ENCODE assay signal across 14 mouse cellular contexts in the genomic region with DNA sequence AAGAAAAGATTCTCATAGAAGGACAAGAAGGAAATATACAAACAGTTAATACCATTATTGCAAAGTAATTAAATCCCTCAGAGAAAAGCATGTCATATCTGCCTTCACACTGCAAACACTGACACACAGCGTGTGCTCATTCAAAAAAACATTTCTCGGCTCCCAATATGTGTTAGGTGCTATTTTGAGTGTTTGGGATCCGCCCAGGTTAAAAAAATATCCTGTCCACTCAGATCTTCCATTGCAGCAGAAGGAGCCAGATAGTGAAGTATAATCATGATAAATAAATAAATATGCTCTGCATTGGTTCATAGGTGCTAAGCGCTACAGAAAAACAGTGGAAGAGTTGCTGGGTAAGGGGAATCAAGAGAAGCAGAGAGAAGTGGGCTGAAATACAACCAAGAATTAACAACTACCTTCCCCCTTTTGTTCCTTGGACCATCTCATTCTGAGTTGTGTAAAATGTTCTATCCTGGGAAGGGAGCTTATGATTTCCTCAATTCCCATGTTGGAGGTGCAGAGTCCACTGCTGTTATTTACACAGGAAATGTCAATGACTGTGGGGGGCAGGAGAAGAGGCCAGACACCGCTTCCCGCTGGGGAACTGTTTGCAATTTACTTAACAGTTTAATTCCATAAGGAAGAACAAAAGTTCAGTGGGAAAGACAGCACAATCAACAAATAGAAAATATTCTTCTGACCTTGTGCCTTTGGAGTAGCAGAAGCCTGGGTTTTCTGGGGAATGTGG.
DNase-seq lines count a peak whose midpoint lies in the region; ATAC-seq and TF ChIP-seq lines count a peak whose summit lies in the region.
"Had no signal": no experiment of that assay in that cellular context is flagged by ENCODE, and none has a peak within 500 bp of the region (broad histone marks: within the 10 kb centered on the region; RNA-seq: fewer than 3 reads in every experiment).

No protein-coding gene starts in this region.

- no peak for TF ChIP-seq POLR2A in heart, adult 2 months (IDR thresholded peaks at IDR 0.05; ENCODE audit: insufficient read depth, low read depth, low read length)

- H3K79me2 ChIP-seq in heart, adult 2 months (replicated peaks; ENCODE audit: control insufficient read depth, insufficient read depth, low read length), result no peaks in the 10 kb centered on the region

- H3K9me3 ChIP-seq in lung, embryonic 14.5 days (ENCODE audit: low read depth, low read length), result no peaks in the 10 kb centered on the region
- H3K9me3 ChIP-seq: stomach, embryonic 15.5 days had no signal

- H3K4me3 ChIP-seq in heart, adult 2 months, result no peak overlapping the region
- H3K4me3 ChIP-seq in lung, embryonic 14.5 days (ENCODE audit: low read depth, low read length), result no peak overlapping the region
- H3K4me3 ChIP-seq: erythroblast, embryonic 14.5 days; stomach, embryonic 15.5 days had no signal

- no peak for ATAC-seq in lung, embryonic 14.5 days (ENCODE audit: insufficient read depth)
- ATAC-seq: CD4-positive, CD25-positive, alpha-beta regulatory T cell, adult 4 months; hindbrain, postnatal 0 days had no signal

- peaks cover 1% of the 10 kb centered on the region; the same call in 1 of the 2 replicates for H3K4me1 ChIP-seq in heart, adult 2 months (ENCODE audit: control insufficient read depth, insufficient read depth, low read length)
- H3K4me1 ChIP-seq in lung, embryonic 14.5 days (ENCODE audit: insufficient read depth), result no peaks in the 10 kb centered on the region
- H3K4me1 ChIP-seq: stomach, embryonic 15.5 days had no signal

- peak overlapping the region; percentile 30; the same call in 1 of the 2 replicates for H3K27ac ChIP-seq in heart, adult 2 months
- no peak overlapping the region for H3K27ac ChIP-seq in lung, embryonic 14.5 days (ENCODE audit: low read depth)
- H3K27ac ChIP-seq: hindbrain, postnatal 0 days; stomach, embryonic 15.5 days had no signal

- peak in 1 of 2 experiments; percentile 16 for DNase-seq in heart, adult 2 months
- no peak for DNase-seq in heart, postnatal 4 days
- peak; percentile 9 for DNase-seq in lung, embryonic 14.5 days
- DNase-seq in lung, postnatal 25 days (ENCODE audit: low spot score), result no peak
- peak; percentile 2 to 15 for DNase-seq in kidney, postnatal 4 days
- DNase-seq in ovary, postnatal 14 days (ENCODE audit: low spot score), result no peak
- DNase-seq in cerebellum, postnatal 14 days, result no peak
- DNase-seq: adrenal gland, adult 8-10 months; cerebellum, adult 9-10 months; lung, postnatal 14 days had no signal

- no peak overlapping the region for H3K4me2 ChIP-seq in lung, embryonic 14.5 days
- H3K4me2 ChIP-seq: stomach, embryonic 15.5 days had no signal

- no peak for TF ChIP-seq EP300 in heart, adult 2 months (IDR thresholded peaks at IDR 0.05; ENCODE audit: insufficient read depth, low read depth, low read length)

- peaks cover 2% of the 10 kb centered on the region; the same call in 1 of the 2 replicates for H3K36me3 ChIP-seq in heart, adult 2 months (ENCODE audit: control insufficient read depth, insufficient read depth, low read length)
- no peaks in the 10 kb centered on the region for H3K36me3 ChIP-seq in lung, embryonic 14.5 days (ENCODE audit: insufficient read depth)
- H3K36me3 ChIP-seq: stomach, embryonic 15.5 days had no signal

- TF ChIP-seq CTCF in heart, adult 2 months (IDR thresholded peaks at IDR 0.05), result no peak
- TF ChIP-seq CTCF in lung, embryonic 14.5 days (IDR thresholded peaks at IDR 0.05; ENCODE audit: low read depth), result no peak

- intact Hi-C loops in heart, adult 2 months (cut with DNase I), result loop anchor here (10.0 kb wide), 1 partner anchor 134 kb away; no protein-coding TSS in a partner anchor

- WGBS in heart, adult 2 months, result 36% methylated on average over 6 of the region's 6 CpGs
- WGBS in lung, embryonic 14.5 days, result 56% methylated on average over 6 of the region's 6 CpGs

- H3K27me3 ChIP-seq in heart, adult 2 months (ENCODE audit: control insufficient read depth, insufficient read depth, low read length), result no peaks in the 10 kb centered on the region
- H3K27me3 ChIP-seq in lung, embryonic 14.5 days (ENCODE audit: insufficient read depth, low read length), result no peaks in the 10 kb centered on the region
- H3K27me3 ChIP-seq: stomach, embryonic 15.5 days had no signal

- H3K9ac ChIP-seq in heart, adult 2 months (ENCODE audit: low read depth, low read length), result no peak overlapping the region
- no peak overlapping the region for H3K9ac ChIP-seq in lung, embryonic 14.5 days
- H3K9ac ChIP-seq: stomach, embryonic 15.5 days had no signal

Comparison
In these comparisons a context has a peak if more than half of its experiments do, and no peak if none do; other contexts are left out.
1. DNase-seq: peak in lung, embryonic 14.5 days (single experiment) and kidney, postnatal 4 days (2 of 2); none in heart, postnatal 4 days (single experiment), lung, postnatal 25 days (single experiment), ovary, postnatal 14 days (single experiment) and cerebellum, postnatal 14 days (0 of 2).